Mouse (Mus musculus): ENCODE measurements at regions not wholly inside any gene's neighbourhood (a gene's known extent, or its start where the extent isn't known, plus 50 kb on each side); places are given as distances from the start of the nearest gene placed in this dataset.

- Histone ChIP-seq H3K4me1 (replicated peaks) (peaks cover 2% of the 10 kb centered on the region; the same call in 1 of the 2 replicates), H3K36me3 (replicated peaks) (no peaks in the 10 kb centered on the region), H3K4me3 (replicated peaks) (no peak overlapping the region), H3K4me2 (no peak overlapping the region), H3K27me3 (no peaks in the 10 kb centered on the region), H3K27ac (replicated peaks) (no peak overlapping the region), H3K9me3 (replicated peaks) (no peaks in the 10 kb centered on the region), H3K9ac (no peak overlapping the region)
- WGBS (ENCODE audit: insufficient replicate concordance): 68% methylated on average over 15 of the region's 15 CpGs
- no peak for ATAC-seq (ENCODE audit: insufficient read depth)
Measured at GRCm38 (mm10) chr1:177620501-177621099, 109.0 kb upstream of the 1700016C15Rik start.

- no peak overlapping the region for H3K27ac ChIP-seq (replicated peaks)
- no peaks in the 10 kb centered on the region for H3K36me3 ChIP-seq (replicated peaks)
- no peak for ATAC-seq (ENCODE audit: insufficient read depth)
- H3K4me3 ChIP-seq (replicated peaks): no peak overlapping the region
- H3K4me2 ChIP-seq: no peak overlapping the region
- 77% methylated on average over 17 of the region's 17 CpGs for WGBS (ENCODE audit: insufficient replicate concordance)
- H3K9me3 ChIP-seq (replicated peaks): no peaks in the 10 kb centered on the region
- H3K9ac ChIP-seq: no peak overlapping the region
- 0 out of 2 replicates have a peak, but pooled peaks cover 2% of the 10 kb centered on the region for H3K4me1 ChIP-seq (replicated peaks)
- H3K27me3 ChIP-seq: no peaks in the 10 kb centered on the region
Measured at GRCm38 (mm10) chr1:177621854-177622590, 107.6 kb upstream of the 1700016C15Rik start.

- Histone ChIP-seq H3K36me3 (replicated peaks) (no peaks in the 10 kb centered on the region), H3K4me1 (replicated peaks) (0 out of 2 replicates have a peak, but pooled peaks cover 2% of the 10 kb centered on the region), H3K27me3 (no peaks in the 10 kb centered on the region), H3K9ac (no peak overlapping the region), H3K9me3 (replicated peaks) (no peaks in the 10 kb centered on the region), H3K4me3 (replicated peaks) (no peak overlapping the region), H3K4me2 (no peak overlapping the region), H3K27ac (replicated peaks) (no peak overlapping the region)
- ATAC-seq (ENCODE audit: insufficient read depth): no peak
- 39% methylated on average over 6 of the region's 6 CpGs for whole genome bisulfite sequencing (ENCODE audit: insufficient replicate concordance)
Measured at GRCm38 (mm10) chr1:177623304-177623726, 106.3 kb upstream of the 1700016C15Rik start.

GRCm38 (mm10) chr1:177623735-177624134 lies 105.9 kb upstream of the 1700016C15Rik start:
- Histone ChIP-seq H3K9ac (no peak overlapping the region), H3K4me2 (no peak overlapping the region), H3K9me3 (replicated peaks) (no peaks in the 10 kb centered on the region), H3K27ac (replicated peaks) (no peak overlapping the region), H3K36me3 (replicated peaks) (no peaks in the 10 kb centered on the region), H3K27me3 (no peaks in the 10 kb centered on the region), H3K4me3 (replicated peaks) (no peak overlapping the region), H3K4me1 (replicated peaks) (0 out of 2 replicates have a peak, but pooled peaks cover 2% of the 10 kb centered on the region)
- 70% methylated on average over 6 of the region's 6 CpGs for WGBS (ENCODE audit: insufficient replicate concordance)
- ATAC-seq (ENCODE audit: insufficient read depth): no peak

- H3K9ac ChIP-seq: no peak overlapping the region
- 0 out of 2 replicates have a peak, but pooled peaks cover 2% of the 10 kb centered on the region for H3K4me1 ChIP-seq (replicated peaks)
- H3K4me2 ChIP-seq: no peak overlapping the region
- no peak overlapping the region for H3K27ac ChIP-seq (replicated peaks)
- H3K27me3 ChIP-seq: no peaks in the 10 kb centered on the region
- 75% methylated on average over 4 of the region's 4 CpGs for WGBS (ENCODE audit: insufficient replicate concordance)
- ATAC-seq (ENCODE audit: insufficient read depth): no peak
- H3K36me3 ChIP-seq (replicated peaks): no peaks in the 10 kb centered on the region
- H3K9me3 ChIP-seq (replicated peaks): no peaks in the 10 kb centered on the region
- no peak overlapping the region for H3K4me3 ChIP-seq (replicated peaks)
Measured at GRCm38 (mm10) chr1:177627814-177628213, 101.8 kb upstream of the 1700016C15Rik start.

GRCm38 (mm10) chr1:177633966-177634602 lies 95.5 kb upstream of the 1700016C15Rik start:
- H3K4me3 ChIP-seq (replicated peaks): no peak overlapping the region
- WGBS (ENCODE audit: insufficient replicate concordance): 68% methylated on average over 9 of the region's 9 CpGs
- no peaks in the 10 kb centered on the region for H3K27me3 ChIP-seq
- H3K36me3 ChIP-seq (replicated peaks): no peaks in the 10 kb centered on the region
- H3K4me2 ChIP-seq: no peak overlapping the region
- H3K9ac ChIP-seq: no peak overlapping the region
- H3K9me3 ChIP-seq (replicated peaks): no peaks in the 10 kb centered on the region
- H3K27ac ChIP-seq (replicated peaks): no peak overlapping the region
- no peak for ATAC-seq (ENCODE audit: insufficient read depth)
- no peaks in the 10 kb centered on the region for H3K4me1 ChIP-seq (replicated peaks)

- H3K4me3 ChIP-seq (replicated peaks): no peak overlapping the region
- no peak overlapping the region for H3K27ac ChIP-seq (replicated peaks)
- no peak overlapping the region for H3K9ac ChIP-seq
- H3K27me3 ChIP-seq: no peaks in the 10 kb centered on the region
- ATAC-seq (ENCODE audit: insufficient read depth): no peak
- no peaks in the 10 kb centered on the region for H3K4me1 ChIP-seq (replicated peaks)
- H3K9me3 ChIP-seq (replicated peaks): no peaks in the 10 kb centered on the region
- H3K4me2 ChIP-seq: no peak overlapping the region
- no peaks in the 10 kb centered on the region for H3K36me3 ChIP-seq (replicated peaks)
- WGBS (ENCODE audit: insufficient replicate concordance): 54% methylated on average over 9 of the region's 9 CpGs
Measured at GRCm38 (mm10) chr1:177637061-177637460, 92.6 kb upstream of the 1700016C15Rik start.

GRCm38 (mm10) chr1:177638381-177638780 lies 91.2 kb upstream of the 1700016C15Rik start:
- Histone ChIP-seq H3K9ac (no peak overlapping the region), H3K4me3 (replicated peaks) (no peak overlapping the region), H3K27me3 (no peaks in the 10 kb centered on the region), H3K4me1 (replicated peaks) (no peaks in the 10 kb centered on the region), H3K36me3 (replicated peaks) (no peaks in the 10 kb centered on the region), H3K27ac (replicated peaks) (no peak overlapping the region), H3K9me3 (replicated peaks) (no peaks in the 10 kb centered on the region), H3K4me2 (no peak overlapping the region)
- 73% methylated on average over 10 of the region's 10 CpGs for WGBS (ENCODE audit: insufficient replicate concordance)
- ATAC-seq (ENCODE audit: insufficient read depth): no peak

- ATAC-seq (ENCODE audit: insufficient read depth): no peak
- Histone ChIP-seq H3K27me3 (no peaks in the 10 kb centered on the region), H3K4me2 (no peak overlapping the region), H3K9me3 (replicated peaks) (no peaks in the 10 kb centered on the region), H3K4me3 (replicated peaks) (no peak overlapping the region), H3K27ac (replicated peaks) (no peak overlapping the region), H3K9ac (no peak overlapping the region), H3K36me3 (replicated peaks) (no peaks in the 10 kb centered on the region), H3K4me1 (replicated peaks) (no peaks in the 10 kb centered on the region)
- 58% methylated on average over 20 of the region's 20 CpGs for WGBS (ENCODE audit: insufficient replicate concordance)
Measured at GRCm38 (mm10) chr1:177639931-177640846, 89.4 kb upstream of the 1700016C15Rik start.

- Histone ChIP-seq H3K36me3 (replicated peaks) (no peaks in the 10 kb centered on the region), H3K9me3 (replicated peaks) (no peaks in the 10 kb centered on the region), H3K9ac (no peak overlapping the region), H3K4me3 (replicated peaks) (no peak overlapping the region), H3K4me1 (replicated peaks) (no peaks in the 10 kb centered on the region), H3K27ac (replicated peaks) (no peak overlapping the region), H3K4me2 (no peak overlapping the region), H3K27me3 (no peaks in the 10 kb centered on the region)
- ATAC-seq (ENCODE audit: insufficient read depth): no peak
- WGBS (ENCODE audit: insufficient replicate concordance): 68% methylated on average over 10 of the region's 10 CpGs
Measured at GRCm38 (mm10) chr1:177642712-177643467, 86.7 kb upstream of the 1700016C15Rik start.

Data from liver, embryonic 15.5 days (tissue).